Mouse (Mus musculus): Measurements from ENCODE around the gene Dcps. TPM values are rescaled to one million over a fixed set of nuclear protein-coding genes. Genes with fewer than 3 reads are reported as not detected.
A peak's percentile ranks its signal among the peaks of the same experiment; 100 is the strongest.

The Dcps gene
- polyA plus RNA-seq (2015; fragmentation: Nextera tagmentation; extraction: Ambion mirVana), result 23.7 and 23.9 TPM in 2 replicates

DNA sequence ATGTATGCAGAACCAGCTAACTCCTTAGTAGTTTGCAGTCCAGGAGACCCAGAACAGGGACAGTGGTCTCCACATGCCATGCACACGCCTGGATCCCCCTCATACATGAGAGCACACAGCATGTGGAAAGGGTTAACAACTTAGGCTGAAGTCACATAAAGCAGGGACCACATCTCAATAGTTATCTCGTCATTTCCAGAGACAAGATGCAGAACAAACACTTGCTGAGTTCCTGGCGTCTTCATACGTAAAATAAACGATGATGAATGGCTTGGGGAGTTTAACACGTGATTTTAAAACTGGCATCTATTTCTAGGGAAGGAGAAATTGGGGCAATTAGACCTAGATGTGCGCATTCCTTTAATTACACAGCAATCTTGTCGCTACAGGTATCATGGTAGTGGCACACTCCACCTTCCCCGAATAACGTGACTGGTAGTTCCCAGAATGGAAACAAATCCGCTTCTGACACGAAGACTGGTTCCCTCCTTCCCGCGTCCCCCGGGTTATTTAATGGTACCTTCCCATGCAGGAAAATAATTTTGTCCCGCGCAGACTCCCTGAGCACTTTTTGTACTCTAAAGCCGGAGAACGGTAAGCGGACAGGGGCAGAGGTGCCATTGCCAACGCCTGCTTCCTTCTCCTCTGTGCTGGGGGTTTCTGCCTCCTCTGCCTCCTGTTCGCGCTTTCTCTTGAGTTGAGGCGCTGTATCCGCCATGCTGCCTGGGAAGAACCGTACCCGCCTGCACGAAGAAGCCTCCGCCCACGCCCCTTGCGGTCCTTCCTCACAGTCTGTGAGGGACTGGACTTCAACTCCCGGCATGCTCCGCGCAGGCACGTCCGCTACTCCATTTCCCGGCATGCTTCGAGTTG is at the start of gene Dcps:
Dcps (minus strand) TSS at position 811 of the 873 bp plus-strand sequence.
- Histone ChIP-seq H3K36me3 (replicated peaks; ENCODE audit: insufficient read depth, low read length) (no peaks in the 10 kb centered on the region), H3K4me3 (ENCODE audit: low read depth, low read length) (peak within 1 kb of the TSS; percentile 62), H3K27ac (ENCODE audit: low read depth) (peak within 1 kb of the TSS; percentile 69), H3K9ac (replicated peaks) (peak within 1 kb of the TSS; percentile 72), H3K4me2 (ENCODE audit: low read depth, low read length) (peak within 1 kb of the TSS; percentile 98), H3K9me3 (ENCODE audit: low read length) (no peaks in the 10 kb centered on the region), H3K27me3 (ENCODE audit: insufficient read depth, low read length) (no peaks in the 10 kb centered on the region), H3K4me1 (ENCODE audit: insufficient read depth) (peaks cover 7% of the 10 kb centered on the region)
- peak; percentile 48 for TF ChIP-seq CTCF (IDR thresholded peaks at IDR 0.05; ENCODE audit: low read depth)
- no peak for TF ChIP-seq EP300 (IDR thresholded peaks at IDR 0.05; ENCODE audit: low read depth)
- DNase-seq (peak; percentile 95), ATAC-seq (peak; percentile 99)
- under 1% methylated on average over 38 of the region's 38 CpGs for whole genome bisulfite sequencing (ENCODE audit: insufficient replicate concordance)

DNA sequence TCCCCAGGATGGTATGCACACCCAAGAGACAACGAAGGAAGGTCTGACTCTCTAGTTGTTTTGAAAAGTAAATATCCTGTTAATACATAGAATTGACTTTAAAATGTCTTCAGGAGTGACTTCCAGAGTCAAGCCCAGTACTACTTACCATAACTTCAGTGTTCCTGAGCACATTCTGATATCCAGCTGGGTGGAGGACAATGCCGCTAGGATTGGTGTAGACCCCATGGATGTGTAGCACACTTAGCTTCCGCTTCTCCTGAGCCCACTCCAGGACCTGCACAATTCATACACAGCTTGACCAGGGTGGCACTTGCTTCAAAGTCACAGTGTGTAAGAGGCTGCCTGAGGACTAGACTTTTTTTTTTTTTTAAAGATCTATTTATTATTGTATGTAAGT is 47.6 kb upstream of the Dcps start:
- WGBS (ENCODE audit: insufficient replicate concordance), result 93% methylated on average over 3 of the region's 3 CpGs
- Histone ChIP-seq H3K36me3 (replicated peaks; ENCODE audit: insufficient read depth, low read length) (peaks cover 28% of the 10 kb centered on the region), H3K4me3 (ENCODE audit: low read depth, low read length) (no peak overlapping the region), H3K4me1 (ENCODE audit: insufficient read depth) (no peaks in the 10 kb centered on the region), H3K4me2 (ENCODE audit: low read depth, low read length) (no peak overlapping the region), H3K27ac (ENCODE audit: low read depth) (no peak overlapping the region), H3K9ac (replicated peaks) (no peak overlapping the region), H3K27me3 (ENCODE audit: insufficient read depth, low read length) (no peaks in the 10 kb centered on the region), H3K9me3 (ENCODE audit: low read length) (no peaks in the 10 kb centered on the region)
- TF ChIP-seq CTCF (IDR thresholded peaks at IDR 0.05; ENCODE audit: low read depth) (no peak), EP300 (IDR thresholded peaks at IDR 0.05; ENCODE audit: low read depth) (no peak)
- DNase-seq (no peak), ATAC-seq (no peak)

DNA sequence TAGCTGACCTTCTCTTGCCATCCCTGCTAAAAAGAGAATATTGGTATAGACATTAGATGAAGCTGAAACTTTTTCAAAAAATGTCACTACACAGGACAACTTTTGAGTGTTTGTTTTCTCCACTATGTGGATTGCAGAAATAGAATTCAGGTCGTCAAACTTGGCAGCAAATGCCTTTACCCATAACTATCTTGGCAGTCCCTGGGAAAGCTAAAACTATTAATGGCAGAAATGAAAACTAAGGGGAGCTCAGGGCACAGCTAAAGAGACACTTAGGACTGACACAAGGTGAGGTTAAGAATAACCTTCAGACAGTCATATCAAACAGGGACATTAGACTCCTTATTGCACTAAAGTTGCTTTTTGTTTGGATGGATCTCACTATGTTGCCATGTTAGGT is 42.1 kb upstream of the Dcps start:
- no peak for ATAC-seq
- WGBS (ENCODE audit: insufficient replicate concordance), result 57% methylated on average over 1 of the region's 1 CpGs
- Histone ChIP-seq H3K9me3 (ENCODE audit: low read length) (no peaks in the 10 kb centered on the region), H3K36me3 (replicated peaks; ENCODE audit: insufficient read depth, low read length) (peaks cover 62% of the 10 kb centered on the region), H3K4me3 (ENCODE audit: low read depth, low read length) (no peak overlapping the region), H3K9ac (replicated peaks) (no peak overlapping the region), H3K4me2 (ENCODE audit: low read depth, low read length) (no peak overlapping the region), H3K4me1 (ENCODE audit: insufficient read depth) (no peaks in the 10 kb centered on the region), H3K27me3 (ENCODE audit: insufficient read depth, low read length) (no peaks in the 10 kb centered on the region), H3K27ac (ENCODE audit: low read depth) (no peak overlapping the region)
- DNase-seq, result no peak
- TF ChIP-seq EP300 (IDR thresholded peaks at IDR 0.05; ENCODE audit: low read depth), result no peak
- TF ChIP-seq CTCF (IDR thresholded peaks at IDR 0.05; ENCODE audit: low read depth), result no peak

DNA sequence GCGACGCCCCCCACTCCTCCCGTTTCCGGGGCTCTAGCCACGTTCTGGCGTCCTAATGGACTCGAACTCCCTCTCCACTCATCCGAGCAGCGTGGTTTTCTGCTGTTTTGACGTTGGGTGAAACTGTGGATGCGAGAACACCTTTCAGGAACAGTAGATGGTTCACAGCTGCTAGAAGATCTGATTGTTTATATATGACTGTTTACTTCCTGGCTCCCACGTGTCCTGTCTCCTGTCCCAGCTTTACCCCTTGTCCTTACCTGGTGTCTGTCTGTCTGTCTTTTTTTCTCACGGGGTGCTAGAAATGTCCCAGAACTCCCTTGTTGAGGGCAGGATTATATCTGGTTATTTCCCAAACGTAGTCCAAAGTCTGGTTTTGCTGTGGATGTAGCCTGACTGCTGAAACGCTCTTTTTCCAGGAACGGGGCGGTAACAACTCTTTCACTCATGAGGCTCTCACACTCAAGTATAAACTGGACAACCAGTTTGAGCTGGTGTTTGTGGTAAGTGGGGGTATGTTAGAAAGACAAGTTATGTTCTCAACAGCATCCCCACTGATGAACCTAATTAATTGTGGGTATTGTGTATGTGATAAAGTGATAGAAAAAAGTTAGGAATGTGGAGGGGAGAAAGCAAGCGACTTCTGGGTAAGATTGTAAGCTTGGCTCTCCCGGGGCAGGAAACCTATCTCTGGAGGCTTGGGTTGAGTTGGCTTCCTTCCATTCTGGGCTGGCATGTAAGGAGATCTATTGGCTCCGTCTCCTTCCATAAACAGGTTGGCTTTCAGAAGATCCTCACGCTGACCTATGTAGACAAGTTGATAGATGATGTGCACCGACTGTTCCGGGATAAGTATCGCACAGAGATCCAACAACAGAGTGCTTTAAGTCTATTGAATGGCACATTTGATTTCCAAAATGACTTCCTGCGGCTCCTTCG is 36.0 kb upstream of the Dcps start:
- Histone ChIP-seq H3K36me3 (replicated peaks; ENCODE audit: insufficient read depth, low read length) (peaks cover 53% of the 10 kb centered on the region), H3K27me3 (ENCODE audit: insufficient read depth, low read length) (no peaks in the 10 kb centered on the region), H3K4me2 (ENCODE audit: low read depth, low read length) (peak overlapping the region; percentile 97), H3K27ac (ENCODE audit: low read depth) (peak overlapping the region; percentile 90), H3K4me1 (ENCODE audit: insufficient read depth) (peaks cover 20% of the 10 kb centered on the region), H3K9ac (replicated peaks) (peak overlapping the region; percentile 90), H3K9me3 (ENCODE audit: low read length) (no peaks in the 10 kb centered on the region), H3K4me3 (ENCODE audit: low read depth, low read length) (peak overlapping the region; percentile 95)
- TF ChIP-seq EP300 (IDR thresholded peaks at IDR 0.05; ENCODE audit: low read depth), result no peak
- TF ChIP-seq CTCF (IDR thresholded peaks at IDR 0.05; ENCODE audit: low read depth), result no peak
- WGBS (ENCODE audit: insufficient replicate concordance), result 29% methylated on average over 26 of the region's 26 CpGs
- no peak for DNase-seq
- ATAC-seq, result peak; percentile 20

DNA sequence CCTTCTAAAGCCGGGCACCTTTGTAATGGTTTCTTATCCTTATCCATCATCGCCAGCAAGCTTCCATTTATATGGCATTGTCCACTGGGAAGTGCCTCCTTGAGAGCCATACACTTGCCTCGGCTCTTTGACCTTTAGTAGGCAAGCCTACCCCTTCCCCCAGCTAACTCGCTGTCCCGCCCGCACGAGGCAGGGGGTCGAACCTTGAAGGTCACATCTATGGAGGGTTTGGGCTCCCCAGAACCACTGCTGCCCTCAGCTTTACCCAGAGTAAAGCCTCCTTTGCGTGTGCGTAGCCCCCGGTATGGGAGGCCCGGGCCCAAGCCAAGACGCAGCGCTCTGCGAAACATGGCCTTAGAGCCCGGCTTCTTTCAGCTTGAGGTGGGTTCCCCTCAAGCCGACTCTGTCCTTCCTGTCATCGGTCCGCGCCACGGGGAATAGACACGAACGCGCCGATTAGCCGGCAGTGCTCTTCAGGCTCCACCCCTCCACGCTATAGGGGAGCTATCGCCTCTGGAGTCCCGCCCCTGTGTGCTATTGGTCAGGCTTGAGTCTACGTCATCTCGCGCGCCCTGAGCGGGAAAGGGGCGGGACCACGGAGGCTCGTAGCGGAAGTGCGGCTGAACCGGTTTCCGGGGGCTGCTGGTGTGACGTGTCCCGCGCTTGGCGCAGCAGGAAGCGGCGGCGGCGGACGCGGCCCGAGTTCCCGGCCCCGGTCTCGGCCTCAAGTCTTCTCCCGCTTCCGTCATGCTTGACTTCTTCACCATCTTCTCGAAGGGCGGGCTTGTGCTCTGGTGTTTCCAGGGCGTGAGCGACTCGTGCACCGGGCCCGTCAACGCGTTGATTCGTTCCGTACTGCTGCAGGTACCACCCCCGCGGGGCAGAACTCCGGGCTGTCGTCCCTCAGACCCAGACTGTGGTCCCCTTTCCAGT is 34.9 kb upstream of the Dcps start, which contains the start of gene Foxred1:
Foxred1 (minus strand) TSS at position 514 of the 933 bp plus-strand sequence.
- TF ChIP-seq EP300 (IDR thresholded peaks at IDR 0.05; ENCODE audit: low read depth), result peak; percentile 53; the same call in 1 of the 2 replicates
- TF ChIP-seq CTCF (IDR thresholded peaks at IDR 0.05; ENCODE audit: low read depth), result 0 out of 2 replicates have a peak, but pooled peaks have one; percentile 0
- Histone ChIP-seq H3K4me1 (ENCODE audit: insufficient read depth) (peaks cover 20% of the 10 kb centered on the region), H3K9ac (replicated peaks) (peak within 1 kb of the TSS; percentile 90), H3K4me3 (ENCODE audit: low read depth, low read length) (peak within 1 kb of the TSS; percentile 95), H3K4me2 (ENCODE audit: low read depth, low read length) (peak within 1 kb of the TSS; percentile 97), H3K9me3 (ENCODE audit: low read length) (no peaks in the 10 kb centered on the region), H3K27ac (ENCODE audit: low read depth) (peak within 1 kb of the TSS; percentile 93), H3K27me3 (ENCODE audit: insufficient read depth, low read length) (no peaks in the 10 kb centered on the region), H3K36me3 (replicated peaks; ENCODE audit: insufficient read depth, low read length) (peaks cover 61% of the 10 kb centered on the region)
- DNase-seq (peak; percentile 99), ATAC-seq (peak; percentile 99)
- under 1% methylated on average over 70 of the region's 72 CpGs for WGBS (ENCODE audit: insufficient replicate concordance)
